In genomic region chr1:140765906-140766305, GRCm38 (mm10) we compare ENCODE assay signal across 30 mouse cellular contexts.
"Had no signal": no experiment of that assay in that cellular context is flagged by ENCODE, and none has a peak within 500 bp of the region (broad histone marks: within the 10 kb centered on the region; RNA-seq: fewer than 3 reads in every experiment).

No protein-coding gene starts in this region.

- H3K36me3 ChIP-seq: heart, embryonic 10.5 days; heart, embryonic 12.5 days; heart, embryonic 13.5 days; heart, embryonic 15.5 days; hindbrain, embryonic 10.5 days; hindbrain, embryonic 12.5 days; hindbrain, embryonic 13.5 days; hindbrain, embryonic 15.5 days; intestine, embryonic 15.5 days; kidney, embryonic 15.5 days had no signal

- H3K27me3 ChIP-seq: heart, embryonic 12.5 days; heart, embryonic 13.5 days; heart, embryonic 15.5 days; hindbrain, embryonic 12.5 days; hindbrain, embryonic 13.5 days; hindbrain, embryonic 15.5 days; intestine, embryonic 15.5 days; kidney, embryonic 15.5 days had no signal

- H3K4me3 ChIP-seq: heart, embryonic 10.5 days; heart, embryonic 12.5 days; heart, embryonic 13.5 days; heart, embryonic 15.5 days; hindbrain, embryonic 10.5 days; hindbrain, embryonic 12.5 days; hindbrain, embryonic 13.5 days; hindbrain, embryonic 15.5 days; intestine, embryonic 15.5 days; kidney, embryonic 15.5 days; layer of hippocampus, adult 2 months; left cerebral cortex, adult 2 months had no signal

- H3K27ac ChIP-seq: heart, embryonic 10.5 days; heart, embryonic 13.5 days; heart, embryonic 15.5 days; hindbrain, embryonic 10.5 days; hindbrain, embryonic 12.5 days; hindbrain, embryonic 13.5 days; hindbrain, embryonic 14.5 days; hindbrain, embryonic 15.5 days; hindbrain, postnatal 0 days; intestine, embryonic 15.5 days; kidney, embryonic 15.5 days; kidney, postnatal 0 days; layer of hippocampus, adult 2 months; left cerebral cortex, adult 2 months had no signal

- H3K4me1 ChIP-seq: heart, embryonic 10.5 days; heart, embryonic 12.5 days; heart, embryonic 13.5 days; heart, embryonic 15.5 days; hindbrain, embryonic 10.5 days; hindbrain, embryonic 12.5 days; hindbrain, embryonic 13.5 days; hindbrain, embryonic 15.5 days; intestine, embryonic 15.5 days; kidney, embryonic 15.5 days had no signal

- H3K9ac ChIP-seq: heart, embryonic 12.5 days; heart, embryonic 13.5 days; heart, embryonic 15.5 days; hindbrain, embryonic 12.5 days; hindbrain, embryonic 13.5 days; hindbrain, embryonic 14.5 days; hindbrain, embryonic 15.5 days; intestine, embryonic 15.5 days; kidney, embryonic 15.5 days had no signal

- H3K9me3 ChIP-seq: heart, embryonic 10.5 days; heart, embryonic 12.5 days; heart, embryonic 13.5 days; heart, embryonic 15.5 days; hindbrain, embryonic 10.5 days; hindbrain, embryonic 12.5 days; hindbrain, embryonic 13.5 days; hindbrain, embryonic 15.5 days; intestine, embryonic 15.5 days; kidney, embryonic 15.5 days had no signal

- DNase-seq: heart, postnatal 10 days; heart, postnatal 14 days; heart, postnatal 36 days; heart, postnatal 4 days; kidney, adult 11 months; kidney, adult 18-20 months; kidney, adult 2 months; kidney, adult 8-10 months; kidney, adult 9 months; kidney, postnatal 10 days; kidney, postnatal 14 days; kidney, postnatal 25 days; kidney, postnatal 4 days; layer of hippocampus, adult 9-11 months; layer of hippocampus, postnatal 36 days had no signal
